Mouse (Mus musculus): ENCODE measurements around the gene Idh3a. TPM values are rescaled to one million over a fixed set of nuclear protein-coding genes. Genes with fewer than 3 reads are reported as not detected.

Idh3a gene
- polyA plus RNA-seq, 1 experiment = 140 TPM

- no peaks in the 10 kb centered on the region for H3K4me1 ChIP-seq (ENCODE audit: control insufficient read depth, insufficient read depth, low read length)
- no peak overlapping the region for H3K4me3 ChIP-seq (ENCODE audit: low read depth, low read length)
- H3K9me3 ChIP-seq (replicated peaks; ENCODE audit: control insufficient read depth, insufficient read depth, low read length, poor library complexity, severe bottlenecking) = no peaks in the 10 kb centered on the region
- H3K27me3 ChIP-seq (ENCODE audit: control insufficient read depth, insufficient read depth, low read length, poor library complexity, severe bottlenecking) = no peaks in the 10 kb centered on the region
- TF ChIP-seq CTCF (IDR thresholded peaks at IDR 0.05; ENCODE audit: low read depth, low read length) (no peak), EP300 (IDR thresholded peaks at IDR 0.05; ENCODE audit: insufficient read depth, low read depth, low read length) (no peak), POLR2A (IDR thresholded peaks at IDR 0.05; ENCODE audit: insufficient read depth, low read length) (no peak)
- H3K9ac ChIP-seq (ENCODE audit: low read depth, poor library complexity, severe bottlenecking) = no peak overlapping the region
- H3K27ac ChIP-seq (ENCODE audit: insufficient read depth, low read length) = no peak overlapping the region
- H3K36me3 ChIP-seq (ENCODE audit: control insufficient read depth, insufficient read depth, low read length, poor library complexity, severe bottlenecking) = no peaks in the 10 kb centered on the region
Observed at GRCm38 (mm10) chr9:54544212-54544953, 41.8 kb upstream of the Idh3a start.

- Histone ChIP-seq H3K9ac (ENCODE audit: low read depth, poor library complexity, severe bottlenecking) (no peak overlapping the region), H3K27ac (ENCODE audit: insufficient read depth, low read length) (no peak overlapping the region), H3K4me1 (ENCODE audit: control insufficient read depth, insufficient read depth, low read length) (no peaks in the 10 kb centered on the region), H3K36me3 (ENCODE audit: control insufficient read depth, insufficient read depth, low read length, poor library complexity, severe bottlenecking) (no peaks in the 10 kb centered on the region), H3K27me3 (ENCODE audit: control insufficient read depth, insufficient read depth, low read length, poor library complexity, severe bottlenecking) (no peaks in the 10 kb centered on the region), H3K9me3 (replicated peaks; ENCODE audit: control insufficient read depth, insufficient read depth, low read length, poor library complexity, severe bottlenecking) (no peaks in the 10 kb centered on the region), H3K4me3 (ENCODE audit: low read depth, low read length) (no peak overlapping the region)
- TF ChIP-seq CTCF (IDR thresholded peaks at IDR 0.05; ENCODE audit: low read depth, low read length) (no peak), EP300 (IDR thresholded peaks at IDR 0.05; ENCODE audit: insufficient read depth, low read depth, low read length) (no peak), POLR2A (IDR thresholded peaks at IDR 0.05; ENCODE audit: insufficient read depth, low read length) (no peak)
Observed at GRCm38 (mm10) chr9:54544954-54545315, 41.2 kb upstream of the Idh3a start.

DNA sequence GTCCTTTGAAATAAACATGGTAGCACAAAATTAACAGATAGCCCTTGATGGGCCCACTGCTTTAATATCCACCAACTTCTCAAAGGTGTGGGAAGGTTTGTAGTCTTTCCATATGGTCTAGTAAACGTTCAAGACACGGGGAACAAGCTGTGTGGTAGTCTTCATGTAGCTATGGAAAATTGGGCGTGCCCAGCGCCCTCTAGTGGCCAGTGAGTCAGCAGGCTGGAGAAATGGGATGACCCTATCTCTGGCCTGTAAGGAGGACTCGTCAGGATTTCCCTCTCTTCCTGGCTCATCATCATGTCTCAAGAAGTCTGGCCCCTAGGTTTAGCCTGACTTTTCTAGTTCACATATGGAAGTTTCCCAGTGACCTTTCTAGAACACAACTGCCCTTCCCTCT, 38.6 kb upstream of the Idh3a start:
- TF ChIP-seq CTCF (IDR thresholded peaks at IDR 0.05; ENCODE audit: low read depth, low read length) (peak; percentile 86), EP300 (IDR thresholded peaks at IDR 0.05; ENCODE audit: insufficient read depth, low read depth, low read length) (no peak)
- no peaks in the 10 kb centered on the region for H3K27me3 ChIP-seq (ENCODE audit: control insufficient read depth, insufficient read depth, low read length, poor library complexity, severe bottlenecking)
- no peaks in the 10 kb centered on the region for H3K9me3 ChIP-seq (replicated peaks; ENCODE audit: control insufficient read depth, insufficient read depth, low read length, poor library complexity, severe bottlenecking)
- H3K9ac ChIP-seq (ENCODE audit: low read depth, poor library complexity, severe bottlenecking) = no peak overlapping the region
- no peaks in the 10 kb centered on the region for H3K4me1 ChIP-seq (ENCODE audit: control insufficient read depth, insufficient read depth, low read length)
- no peaks in the 10 kb centered on the region for H3K36me3 ChIP-seq (ENCODE audit: control insufficient read depth, insufficient read depth, low read length, poor library complexity, severe bottlenecking)
- no peak overlapping the region for H3K27ac ChIP-seq (ENCODE audit: insufficient read depth, low read length)
- no peak overlapping the region for H3K4me3 ChIP-seq (ENCODE audit: low read depth, low read length)

GRCm38 (mm10) chr9:54549433-54549832, 36.7 kb upstream of the Idh3a start:
- H3K36me3 ChIP-seq (ENCODE audit: control insufficient read depth, insufficient read depth, low read length, poor library complexity, severe bottlenecking) = no peaks in the 10 kb centered on the region
- no peak overlapping the region for H3K4me3 ChIP-seq (ENCODE audit: low read depth, low read length)
- no peak overlapping the region for H3K27ac ChIP-seq (ENCODE audit: insufficient read depth, low read length)
- H3K9me3 ChIP-seq (replicated peaks; ENCODE audit: control insufficient read depth, insufficient read depth, low read length, poor library complexity, severe bottlenecking) = no peaks in the 10 kb centered on the region
- no peak overlapping the region for H3K9ac ChIP-seq (ENCODE audit: low read depth, poor library complexity, severe bottlenecking)
- H3K4me1 ChIP-seq (ENCODE audit: control insufficient read depth, insufficient read depth, low read length) = no peaks in the 10 kb centered on the region
- TF ChIP-seq EP300 (IDR thresholded peaks at IDR 0.05; ENCODE audit: insufficient read depth, low read depth, low read length) (no peak), CTCF (IDR thresholded peaks at IDR 0.05; ENCODE audit: low read depth, low read length) (no peak), POLR2A (IDR thresholded peaks at IDR 0.05; ENCODE audit: insufficient read depth, low read length) (no peak)
- H3K27me3 ChIP-seq (ENCODE audit: control insufficient read depth, insufficient read depth, low read length, poor library complexity, severe bottlenecking) = no peaks in the 10 kb centered on the region

DNA sequence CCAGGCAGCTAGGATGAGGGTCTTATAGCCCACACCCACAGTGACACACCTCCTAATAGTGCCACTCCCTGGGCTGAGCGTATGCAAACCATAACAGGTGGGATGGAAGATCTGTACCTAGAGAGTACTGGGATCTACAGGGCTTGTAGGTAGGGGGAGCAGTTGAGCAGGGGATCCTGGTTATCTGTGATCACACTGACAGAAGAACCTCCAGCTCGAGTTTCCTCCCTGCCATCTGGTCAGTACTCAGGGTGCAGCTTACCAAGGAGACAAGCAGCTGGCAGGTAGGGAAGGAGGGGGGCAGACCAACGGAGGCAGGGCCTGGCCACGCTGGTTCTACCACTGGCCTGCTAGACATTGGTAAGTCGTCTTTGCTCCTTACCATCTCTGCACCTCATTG, 33.7 kb upstream of the Idh3a start:
- TF ChIP-seq CTCF (IDR thresholded peaks at IDR 0.05; ENCODE audit: low read depth, low read length) (peak; percentile 29), POLR2A (IDR thresholded peaks at IDR 0.05; ENCODE audit: insufficient read depth, low read length) (no peak)
- no peak overlapping the region for H3K9ac ChIP-seq (ENCODE audit: low read depth, poor library complexity, severe bottlenecking)
- no peak overlapping the region for H3K27ac ChIP-seq (ENCODE audit: insufficient read depth, low read length)
- H3K9me3 ChIP-seq (replicated peaks; ENCODE audit: control insufficient read depth, insufficient read depth, low read length, poor library complexity, severe bottlenecking) = no peaks in the 10 kb centered on the region
- no peaks in the 10 kb centered on the region for H3K36me3 ChIP-seq (ENCODE audit: control insufficient read depth, insufficient read depth, low read length, poor library complexity, severe bottlenecking)
- H3K4me3 ChIP-seq (ENCODE audit: low read depth, low read length) = no peak overlapping the region
- H3K27me3 ChIP-seq (ENCODE audit: control insufficient read depth, insufficient read depth, low read length, poor library complexity, severe bottlenecking) = no peaks in the 10 kb centered on the region
- no peaks in the 10 kb centered on the region for H3K4me1 ChIP-seq (ENCODE audit: control insufficient read depth, insufficient read depth, low read length)

DNA sequence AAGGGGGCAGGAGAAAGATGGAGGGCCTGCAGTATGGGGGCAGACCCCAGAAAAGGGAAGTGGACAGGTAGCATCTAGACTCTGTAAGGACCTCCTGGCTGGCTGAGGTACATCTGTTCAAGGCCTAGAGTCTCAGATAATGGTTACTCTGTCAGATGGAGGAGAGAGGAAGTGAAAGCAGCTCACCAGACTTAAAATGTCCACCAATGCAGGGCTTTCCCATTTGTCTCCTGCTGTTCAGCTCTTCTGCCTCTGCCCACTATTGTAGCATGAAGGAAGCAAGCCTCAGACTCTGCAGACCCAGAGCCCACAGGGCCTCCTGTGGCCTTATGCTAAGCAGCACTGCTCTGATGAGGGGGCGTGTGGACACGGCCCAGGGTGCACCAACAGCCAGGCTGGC, 31.1 kb upstream of the Idh3a start:
- Histone ChIP-seq H3K9ac (ENCODE audit: low read depth, poor library complexity, severe bottlenecking) (no peak overlapping the region), H3K36me3 (ENCODE audit: control insufficient read depth, insufficient read depth, low read length, poor library complexity, severe bottlenecking) (no peaks in the 10 kb centered on the region), H3K9me3 (replicated peaks; ENCODE audit: control insufficient read depth, insufficient read depth, low read length, poor library complexity, severe bottlenecking) (no peaks in the 10 kb centered on the region), H3K4me3 (ENCODE audit: low read depth, low read length) (no peak overlapping the region), H3K27ac (ENCODE audit: insufficient read depth, low read length) (no peak overlapping the region), H3K4me1 (ENCODE audit: control insufficient read depth, insufficient read depth, low read length) (no peaks in the 10 kb centered on the region), H3K27me3 (ENCODE audit: control insufficient read depth, insufficient read depth, low read length, poor library complexity, severe bottlenecking) (no peaks in the 10 kb centered on the region)
- TF ChIP-seq CTCF (IDR thresholded peaks at IDR 0.05; ENCODE audit: low read depth, low read length) (no peak), EP300 (IDR thresholded peaks at IDR 0.05; ENCODE audit: insufficient read depth, low read depth, low read length) (no peak), POLR2A (IDR thresholded peaks at IDR 0.05; ENCODE audit: insufficient read depth, low read length) (no peak)
